Mouse (Mus musculus) midbrain, embryonic 13.5 days (tissue): ENCODE measurements around the gene 6030408B16Rik. TPM values are rescaled to one million over a fixed set of nuclear protein-coding genes. Genes with fewer than 3 reads are reported as not detected.

Experiments used
- ATAC-seq: fragments of 200-750 bp; cut with Nextera tagmentation; 2 replicates; pipeline ENCODE4 v1.8.0; 2017; ENCODE audit warnings: mild to moderate bottlenecking, moderate TSS enrichment, moderate library complexity
- H3K27ac ChIP-seq: fragments of 300-500 bp; sonication (generic); 2 replicates; pipeline ENCODE4 v1.5.1; 2015; ENCODE audit warnings: inconsistent platforms, mild to moderate bottlenecking, moderate library complexity
- H3K27me3 ChIP-seq: fragments of 300-500 bp; sonication (generic); 2 replicates; pipeline ENCODE4 v1.6.1; 2015; ENCODE audit warnings: mild to moderate bottlenecking, inconsistent platforms
- H3K36me3 ChIP-seq: fragments of 300-500 bp; sonication (generic); 2 replicates; pipeline ENCODE4 v1.6.1; 2015; ENCODE audit warnings: mild to moderate bottlenecking, inconsistent platforms
- H3K4me1 ChIP-seq: fragments of 300-500 bp; sonication (generic); replicated peaks from 2 replicates; pipeline ENCODE4 v1.6.1; 2015; ENCODE audit warnings: inconsistent platforms
- H3K4me2 ChIP-seq: fragments of 300-500 bp; sonication (generic); replicated peaks from 2 replicates; pipeline ENCODE4 v1.6.1; 2015; ENCODE audit warnings: moderate library complexity, mild to moderate bottlenecking, inconsistent platforms
- H3K4me3 ChIP-seq: fragments of 300-500 bp; sonication (generic); replicated peaks from 2 replicates; pipeline ENCODE4 v1.5.1; 2015; ENCODE audit warnings: mild to moderate bottlenecking, inconsistent platforms
- H3K9ac ChIP-seq: fragments of 300-500 bp; sonication (generic); replicated peaks from 2 replicates; pipeline ENCODE4 v1.6.1; 2015; ENCODE audit warnings: mild to moderate bottlenecking, inconsistent platforms
- H3K9me3 ChIP-seq: fragments of 300-500 bp; sonication (generic); 2 replicates; pipeline ENCODE4 v1.6.1; 2016; ENCODE audit warnings: mild to moderate bottlenecking, inconsistent platforms
- WGBS: fragments of 180-500 bp; shearing (Covaris S2); methylation state at CpG from one replicate; pipeline ENCODE4 v1.1.7; 2015; 5-methylcytosine and 5-hydroxymethylcytosine counted together
- polyA plus RNA-seq: library from polyadenylated mRNA; unstranded; fragments of >200 nt; fragmentation: Nextera tagmentation; extraction: Ambion mirVana; gene quantifications from 2 replicates; pipeline ENCODE4 v1.2.1, GENCODE M21; 2015

6030408B16Rik gene
- polyA plus RNA-seq, 1 experiment from 2014 or later = 0.26 TPM

- Histone ChIP-seq H3K9ac (no peak overlapping the region), H3K4me2 (no peak overlapping the region), H3K4me3 (no peak overlapping the region), H3K27ac (no peak overlapping the region), H3K9me3 (no peaks in the 10 kb centered on the region), H3K4me1 (peaks cover 15% of the 10 kb centered on the region), H3K36me3 (peaks cover 31% of the 10 kb centered on the region), H3K27me3 (peaks cover 27% of the 10 kb centered on the region)
- 72% methylated on average over 3 of the region's 3 CpGs for WGBS
- no peak for ATAC-seq
Measured at GRCm38 (mm10) chr15:101271107-101271506, 21.9 kb upstream of the 6030408B16Rik start.

GRCm38 (mm10) chr15:101271513-101271912 is 21.5 kb upstream of the 6030408B16Rik start:
- WGBS = 84% methylated on average over 15 of the region's 15 CpGs
- no peak overlapping the region for H3K9ac ChIP-seq

DNA sequence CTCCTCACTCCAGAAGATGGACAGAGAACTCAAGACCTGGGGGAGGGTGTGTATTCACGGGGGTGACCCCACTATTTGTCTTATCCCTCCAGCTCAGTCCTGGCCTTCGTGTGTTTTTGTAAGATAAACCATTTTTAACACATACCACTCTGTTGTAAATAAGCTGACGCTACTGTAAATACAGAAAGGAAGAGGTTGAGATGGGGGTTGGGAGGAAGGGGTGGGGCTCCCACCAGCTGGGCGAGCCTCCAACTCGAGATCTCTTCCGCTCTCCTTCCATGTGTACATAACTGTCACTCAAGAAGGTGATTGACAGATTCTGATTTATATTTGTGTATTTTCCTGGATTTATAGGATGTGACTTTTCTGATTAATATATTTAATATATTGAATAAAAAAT is 18.6 kb upstream of the 6030408B16Rik start:
- Histone ChIP-seq H3K27ac (no peak overlapping the region), H3K4me1 (peaks cover 8% of the 10 kb centered on the region), H3K4me3 (no peak overlapping the region), H3K9me3 (no peaks in the 10 kb centered on the region), H3K36me3 (peaks cover 31% of the 10 kb centered on the region), H3K27me3 (no peaks in the 10 kb centered on the region), H3K9ac (no peak overlapping the region), H3K4me2 (no peak overlapping the region)
- WGBS = 86% methylated on average over 6 of the region's 6 CpGs
- ATAC-seq = no peak

More at GRCm38 (mm10) chr15:101271513-101271912, 21.5 kb upstream of the 6030408B16Rik start:
- no peaks in the 10 kb centered on the region for H3K9me3 ChIP-seq
- no peak for ATAC-seq
- no peak overlapping the region for H3K4me3 ChIP-seq
- H3K36me3 ChIP-seq = peaks cover 31% of the 10 kb centered on the region
- no peak overlapping the region for H3K4me2 ChIP-seq
- H3K27me3 ChIP-seq = peaks cover 23% of the 10 kb centered on the region
- H3K4me1 ChIP-seq = peaks cover 11% of the 10 kb centered on the region
- H3K27ac ChIP-seq = no peak overlapping the region

DNA sequence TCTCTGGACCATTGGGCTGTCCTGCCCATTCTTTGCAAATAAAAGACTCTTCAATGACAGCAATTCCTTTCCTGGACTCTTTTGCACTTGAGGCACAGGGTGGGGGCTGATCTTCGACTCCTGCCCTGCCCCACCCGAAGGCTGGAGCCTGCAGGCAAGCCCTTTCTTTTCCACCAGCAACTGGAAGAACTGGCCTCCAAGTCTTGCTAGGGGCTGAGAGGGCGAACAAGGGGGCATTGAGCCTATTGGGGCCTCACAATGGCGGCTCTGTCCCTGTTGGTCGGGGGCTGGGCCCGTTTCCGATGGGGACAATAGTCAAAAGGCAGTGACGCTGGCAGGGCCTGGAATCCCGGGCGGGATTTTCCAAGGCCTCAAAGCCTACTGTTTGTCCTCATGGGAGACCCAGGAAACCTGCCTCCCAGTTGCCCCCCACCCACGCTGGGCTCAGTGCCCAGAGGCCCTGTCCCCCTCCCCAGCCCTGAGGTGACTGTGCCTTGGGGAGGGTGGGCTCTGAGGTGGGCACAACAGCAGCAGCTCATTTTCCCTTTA is 15.6 kb upstream of the 6030408B16Rik start:
- WGBS = 16% methylated on average over 11 of the region's 11 CpGs
- H3K4me2 ChIP-seq = no peak overlapping the region
- no peak overlapping the region for H3K4me3 ChIP-seq
- H3K9ac ChIP-seq = no peak overlapping the region; the same call in 1 of the 2 replicates
- H3K9me3 ChIP-seq = no peaks in the 10 kb centered on the region
- H3K4me1 ChIP-seq = peaks cover 8% of the 10 kb centered on the region
- no peaks in the 10 kb centered on the region for H3K27me3 ChIP-seq
- 0 out of 2 replicates have a peak overlapping the region, but pooled peaks have one; percentile 9 for H3K27ac ChIP-seq
- peaks cover 20% of the 10 kb centered on the region for H3K36me3 ChIP-seq
- peak; percentile 64 for ATAC-seq

DNA sequence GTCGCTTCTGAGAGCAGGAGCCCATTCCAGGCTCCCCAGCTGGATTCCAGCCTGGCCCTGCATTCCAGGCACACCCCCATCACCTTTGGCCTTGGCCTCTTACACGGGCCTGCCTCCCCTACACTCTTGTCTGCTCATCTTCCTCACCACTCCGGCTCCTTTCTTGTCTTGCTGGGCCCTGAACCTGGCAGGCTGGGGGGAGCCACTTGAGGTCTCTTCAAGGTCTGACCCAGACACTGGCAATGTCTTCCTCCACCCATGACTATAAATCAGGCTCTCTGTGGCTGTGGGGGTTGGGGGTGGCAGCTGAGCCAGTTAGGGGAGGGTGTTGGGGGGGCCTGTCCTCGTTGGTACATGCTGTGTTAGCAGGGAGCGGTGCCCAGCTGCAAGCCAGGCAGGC is 14.4 kb upstream of the 6030408B16Rik start:
- 68% methylated on average over 5 of the region's 5 CpGs for WGBS
- Histone ChIP-seq H3K27me3 (no peaks in the 10 kb centered on the region), H3K36me3 (peaks cover 8% of the 10 kb centered on the region), H3K4me3 (no peak overlapping the region), H3K9ac (no peak overlapping the region), H3K9me3 (no peaks in the 10 kb centered on the region), H3K4me2 (no peak overlapping the region), H3K4me1 (peaks cover 8% of the 10 kb centered on the region), H3K27ac (no peak overlapping the region)
- no peak for ATAC-seq

GRCm38 (mm10) chr15:101279430-101279999 is 13.5 kb upstream of the 6030408B16Rik start:
- WGBS = 68% methylated on average over 12 of the region's 12 CpGs
- Histone ChIP-seq H3K27me3 (no peaks in the 10 kb centered on the region), H3K27ac (no peak overlapping the region), H3K9me3 (no peaks in the 10 kb centered on the region), H3K4me3 (no peak overlapping the region), H3K36me3 (no peaks in the 10 kb centered on the region), H3K9ac (no peak overlapping the region), H3K4me1 (peaks cover 9% of the 10 kb centered on the region), H3K4me2 (no peak overlapping the region)
- no peak for ATAC-seq

GRCm38 (mm10) chr15:101282471-101282870 is 10.5 kb upstream of the 6030408B16Rik start:
- H3K27ac ChIP-seq = no peak overlapping the region
- H3K4me3 ChIP-seq = no peak overlapping the region
- H3K4me1 ChIP-seq = peaks cover 21% of the 10 kb centered on the region
- no peak overlapping the region for H3K9ac ChIP-seq
- no peak overlapping the region for H3K4me2 ChIP-seq
- WGBS = 80% methylated on average over 5 of the region's 5 CpGs
- no peaks in the 10 kb centered on the region for H3K27me3 ChIP-seq
- no peak for ATAC-seq
- peaks cover 14% of the 10 kb centered on the region for H3K36me3 ChIP-seq
- no peaks in the 10 kb centered on the region for H3K9me3 ChIP-seq

- Histone ChIP-seq H3K9ac (peak overlapping the region; percentile 90), H3K4me1 (peaks cover 18% of the 10 kb centered on the region), H3K36me3 (peaks cover 22% of the 10 kb centered on the region), H3K4me3 (peak overlapping the region; percentile 93), H3K9me3 (no peaks in the 10 kb centered on the region), H3K27me3 (no peaks in the 10 kb centered on the region), H3K4me2 (peak overlapping the region; percentile 97), H3K27ac (peak overlapping the region; percentile 74)
- WGBS = 2% methylated on average over 26 of the region's 26 CpGs
- peak; percentile 44 for ATAC-seq
Measured at GRCm38 (mm10) chr15:101283183-101283910, 9.7 kb upstream of the 6030408B16Rik start.

DNA sequence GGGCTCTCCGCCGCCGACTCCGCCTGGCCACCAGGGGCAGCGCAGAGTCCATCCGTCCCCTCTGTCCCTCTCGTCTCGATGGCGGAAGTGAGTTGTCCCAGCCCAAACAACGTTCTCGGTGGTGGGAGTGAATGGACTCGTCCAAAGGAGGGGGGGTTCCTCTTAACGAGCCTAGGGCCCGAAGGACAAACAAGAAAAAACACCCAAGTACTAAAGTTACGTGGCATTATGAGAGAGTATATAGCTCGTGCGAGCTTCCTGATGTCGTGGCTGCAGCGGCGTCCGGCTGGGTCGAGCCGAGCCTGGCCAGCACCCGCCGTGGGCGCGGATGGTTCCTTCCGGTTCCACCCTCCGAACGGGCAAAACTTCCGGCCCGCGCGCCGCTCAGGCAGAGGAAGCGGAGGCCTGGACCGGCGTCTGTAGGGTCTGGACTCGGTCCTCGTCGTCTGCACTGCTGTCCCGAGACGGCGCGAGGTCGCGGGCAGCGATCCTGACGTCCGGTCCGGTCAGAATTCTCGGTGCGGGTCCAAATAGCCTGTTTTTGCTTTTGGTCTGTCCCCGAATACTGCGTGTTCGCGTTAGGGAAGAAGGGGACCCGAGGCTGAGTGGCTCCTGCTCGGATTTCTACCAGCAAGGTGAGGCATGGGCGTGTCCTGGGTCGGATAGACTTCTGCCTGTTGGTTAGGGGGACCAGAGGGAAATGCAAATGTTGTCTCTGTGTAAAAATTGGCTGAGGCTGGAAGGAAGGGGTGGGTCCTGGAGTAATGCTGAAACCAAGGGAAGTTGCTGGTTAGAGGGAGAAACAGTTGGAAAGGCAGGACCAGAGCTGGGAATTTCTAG is 8.9 kb upstream of the 6030408B16Rik start, which contains the start of gene Atg101:
Gene Atg101 (plus strand): TSS at position 362 of the 840 bp plus-strand sequence.
- under 1% methylated on average over 61 of the region's 61 CpGs for WGBS
- H3K4me1 ChIP-seq = peaks cover 18% of the 10 kb centered on the region
- H3K27me3 ChIP-seq = no peaks in the 10 kb centered on the region
- H3K9me3 ChIP-seq = no peaks in the 10 kb centered on the region
- peak within 1 kb of the TSS; percentile 93 for H3K4me3 ChIP-seq
- peaks cover 30% of the 10 kb centered on the region for H3K36me3 ChIP-seq
- peak within 1 kb of the TSS; percentile 90 for H3K9ac ChIP-seq
- peak; percentile 95 for ATAC-seq
- H3K4me2 ChIP-seq = peak within 1 kb of the TSS; percentile 97
- H3K27ac ChIP-seq = peak within 1 kb of the TSS; percentile 74

DNA sequence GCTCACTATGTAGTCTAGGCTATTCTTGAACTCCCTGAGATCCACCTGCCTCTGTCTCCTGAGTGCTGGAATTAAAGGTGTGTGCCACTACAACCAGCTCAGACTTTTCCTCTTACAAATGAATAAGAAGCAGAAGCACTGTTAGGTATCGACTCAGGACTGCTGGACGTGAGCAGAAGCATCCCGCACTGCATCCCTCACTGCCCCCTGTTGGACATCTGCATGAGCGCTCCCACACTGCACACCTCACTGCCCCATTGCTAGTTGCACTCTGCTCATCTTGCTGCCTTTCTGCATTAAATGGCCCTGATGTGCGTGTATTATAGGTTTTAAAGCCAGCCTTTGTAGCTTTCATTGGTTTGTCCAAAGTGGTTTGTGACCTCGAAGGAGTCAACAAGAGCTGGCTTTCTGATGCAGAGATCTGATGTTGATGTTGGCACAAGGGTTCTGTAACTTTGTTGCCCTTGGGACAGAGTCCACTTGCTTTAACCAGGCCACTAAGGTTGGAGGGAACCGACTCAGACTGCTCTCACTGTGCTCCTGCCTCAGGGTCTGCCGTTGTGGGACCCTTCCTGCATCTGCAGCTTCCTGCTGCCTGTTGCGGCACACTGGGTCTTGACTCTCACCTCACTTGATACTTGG is 6.8 kb upstream of the 6030408B16Rik start:
- no peak for ATAC-seq
- Histone ChIP-seq H3K27me3 (no peaks in the 10 kb centered on the region), H3K36me3 (peaks cover 51% of the 10 kb centered on the region), H3K4me3 (no peak overlapping the region), H3K27ac (no peak overlapping the region), H3K4me1 (peaks cover 18% of the 10 kb centered on the region), H3K9me3 (no peaks in the 10 kb centered on the region), H3K4me2 (no peak overlapping the region), H3K9ac (no peak overlapping the region)
- WGBS = 66% methylated on average over 9 of the region's 9 CpGs

DNA sequence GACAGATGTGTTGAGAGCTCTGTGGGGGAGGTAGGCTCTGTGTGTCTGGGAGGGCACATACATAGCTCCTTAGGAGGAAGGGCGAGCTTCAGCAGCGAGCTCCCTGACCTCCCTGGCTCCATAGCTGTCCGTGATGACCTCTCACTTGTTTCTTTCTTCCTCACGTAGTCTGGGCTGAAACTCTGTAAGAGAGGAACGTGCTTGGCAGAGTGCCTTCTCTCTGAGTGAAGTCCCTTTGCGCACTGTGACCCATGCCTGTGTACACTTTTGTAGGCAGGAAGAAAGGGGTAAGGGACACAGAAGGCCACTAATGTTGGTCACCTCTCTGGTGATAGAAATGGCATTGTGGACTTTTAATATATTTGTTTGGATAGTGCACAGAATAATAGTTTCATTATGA is 5.7 kb upstream of the 6030408B16Rik start:
- no peak overlapping the region for H3K4me3 ChIP-seq
- no peak overlapping the region for H3K9ac ChIP-seq
- ATAC-seq = no peak
- H3K4me1 ChIP-seq = peaks cover 18% of the 10 kb centered on the region
- peaks cover 62% of the 10 kb centered on the region for H3K36me3 ChIP-seq
- WGBS = 95% methylated on average over 6 of the region's 6 CpGs
- H3K27me3 ChIP-seq = no peaks in the 10 kb centered on the region
- no peak overlapping the region for H3K4me2 ChIP-seq
- H3K9me3 ChIP-seq = no peaks in the 10 kb centered on the region
- no peak overlapping the region for H3K27ac ChIP-seq
